Mouse (Mus musculus) hindlimb bud, embryonic 11.5 days (tissue): ENCODE data around the gene Fam222a.

ENCODE experiments used
- DNase-seq: peaks from one replicate; pipeline ENCODE4 v3.0.0-alpha.2; 2012; ENCODE audit warnings: low read depth, low spot score; ENCODE audit errors: extremely low spot score

Fam222a gene

DNA sequence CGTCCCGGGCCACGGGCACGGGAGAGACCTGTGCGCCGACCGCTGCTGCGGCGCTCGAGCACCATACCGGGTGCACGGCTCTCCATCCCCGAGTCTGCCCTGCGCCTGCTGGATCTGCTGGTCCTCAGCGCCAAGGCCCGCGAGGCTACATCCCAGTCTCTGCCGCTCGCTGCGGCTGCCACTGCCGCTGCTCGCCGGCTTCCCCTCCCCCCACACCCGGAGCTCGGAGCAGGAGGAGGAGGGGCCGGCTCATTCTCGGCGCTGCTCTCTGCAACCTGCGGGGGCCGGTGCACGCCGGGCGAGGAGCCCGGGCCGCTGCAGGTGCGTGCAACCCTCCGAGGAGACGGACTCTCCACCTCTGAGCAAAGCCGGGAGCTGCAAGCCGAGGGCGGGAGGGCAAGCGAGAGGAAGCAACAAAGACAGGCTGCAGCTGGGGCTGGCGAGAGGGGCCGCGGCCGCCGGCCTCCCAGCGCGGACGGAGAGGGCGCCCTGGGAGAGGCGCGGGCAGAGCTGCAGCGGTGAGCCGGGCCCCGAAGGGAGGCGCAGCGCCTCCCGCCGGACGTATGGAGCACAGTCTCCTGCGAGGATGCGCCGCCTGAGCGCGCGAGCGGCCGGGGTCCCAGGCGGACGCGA lies at the start of gene Fam222a:
Fam222a (plus strand) TSS at position 452 of the 633 bp plus-strand sequence.
- no peak for DNase-seq

DNA sequence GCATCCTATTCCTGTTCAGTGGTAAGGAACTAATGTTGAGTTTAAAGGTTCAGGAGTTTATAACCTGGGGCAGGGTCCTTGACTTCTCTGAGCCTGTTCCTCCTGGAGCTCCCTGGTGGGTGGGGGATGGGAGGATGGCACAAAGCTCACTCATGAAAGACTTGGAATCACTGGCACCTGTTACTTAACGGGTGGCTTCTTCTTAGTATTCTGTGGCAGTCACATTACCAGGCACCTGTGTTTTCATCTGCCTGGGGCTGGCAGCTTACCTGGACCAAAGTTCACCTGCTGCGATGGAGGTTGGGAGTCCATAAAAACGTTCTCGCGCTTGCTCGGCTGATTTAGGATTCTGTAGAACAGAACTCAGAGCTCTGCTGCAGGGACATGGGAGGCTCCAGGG lies 39.5 kb upstream of the Fam222a start:
- DNase-seq = no peak

DNA sequence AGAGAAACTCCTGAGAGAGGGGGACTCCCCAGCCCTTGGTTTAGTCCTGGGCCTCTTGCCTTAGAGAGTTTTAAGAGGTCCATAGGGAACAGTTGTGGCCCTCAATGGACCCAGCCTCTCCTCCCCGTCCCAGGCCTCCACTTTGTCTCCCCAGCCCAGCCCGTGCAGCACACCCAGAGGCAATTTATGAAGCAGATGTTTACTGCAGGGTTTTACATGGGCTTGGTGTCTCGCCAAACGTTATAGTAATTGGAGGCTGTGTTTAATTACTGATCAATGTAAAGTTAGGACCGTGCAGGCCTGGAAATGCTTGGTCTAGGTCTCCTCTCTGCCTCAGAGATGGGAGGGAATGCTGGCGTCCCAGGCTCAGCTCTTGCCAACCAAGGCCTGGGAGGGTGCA lies 37.5 kb upstream of the Fam222a start:
- no peak for DNase-seq

DNA sequence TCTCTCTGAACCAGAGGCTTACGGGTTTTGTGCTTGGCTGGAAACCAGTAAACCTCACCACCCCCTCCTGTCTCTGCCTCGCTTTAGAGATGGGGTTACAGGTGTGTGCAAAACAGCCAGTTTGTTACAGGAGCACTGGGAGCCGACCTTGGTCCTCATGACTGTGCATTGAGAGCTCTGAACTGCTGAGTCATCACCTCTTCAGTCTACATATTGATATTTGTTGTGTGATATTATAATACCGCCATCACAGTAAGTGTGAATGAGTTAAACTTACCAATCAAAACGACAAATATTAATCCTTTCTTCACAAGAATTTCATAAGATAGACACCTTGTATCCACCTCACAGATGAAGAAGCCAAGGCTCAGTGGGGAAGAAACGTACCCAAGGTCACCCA lies 35.8 kb upstream of the Fam222a start:
- DNase-seq = no peak

DNA sequence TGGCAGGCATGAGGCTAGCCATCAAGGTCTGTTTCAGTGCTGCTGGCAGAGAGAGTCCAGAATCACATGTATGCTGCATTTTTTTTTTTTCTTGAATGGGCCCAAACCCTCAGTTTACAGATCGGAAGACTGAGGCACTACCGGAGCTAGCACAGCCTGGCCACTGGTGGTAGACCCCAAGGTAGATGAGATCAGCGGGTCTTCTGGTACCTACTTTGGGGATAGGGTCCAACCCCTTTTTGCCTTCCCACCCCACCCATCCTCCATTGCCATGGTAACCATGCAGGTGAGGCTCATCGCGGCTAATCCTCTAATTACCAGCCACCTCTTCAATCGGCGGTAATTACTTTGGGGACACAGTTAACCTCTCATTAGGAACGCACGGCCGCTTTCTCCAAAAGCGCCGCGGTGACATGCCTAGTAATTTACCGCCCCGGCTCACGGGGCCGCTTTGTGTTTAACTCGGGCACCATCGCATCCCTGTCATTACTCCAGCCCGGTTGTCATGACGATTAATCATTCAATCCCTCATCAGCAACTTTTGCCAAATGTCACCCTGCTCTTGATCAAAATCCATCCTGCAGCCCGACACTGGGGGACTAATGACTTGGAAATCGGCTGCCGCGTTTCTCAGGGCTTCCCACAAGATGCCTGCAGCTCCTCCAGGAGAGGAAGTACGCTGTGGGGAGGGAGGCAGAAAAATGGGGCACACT lies 30.4 kb upstream of the Fam222a start:
- DNase-seq = no peak

DNA sequence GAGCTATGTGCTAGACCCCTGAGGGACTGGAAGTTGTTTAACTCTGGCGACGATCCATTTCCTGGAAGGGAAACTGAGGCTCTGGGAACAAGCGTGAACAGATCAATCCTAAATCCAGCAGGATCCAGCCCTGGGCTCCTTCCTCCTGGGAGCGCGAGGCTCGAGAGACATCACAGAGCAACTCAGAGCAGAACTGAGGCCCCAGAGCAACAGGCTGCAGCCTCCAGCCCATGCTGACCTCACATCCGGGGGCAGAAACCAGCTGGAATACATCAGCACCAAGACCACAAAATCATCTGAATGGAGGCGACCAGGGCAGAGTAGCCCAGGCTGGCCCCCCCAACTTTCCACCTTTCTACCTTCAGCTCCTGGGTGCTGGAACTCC lies 29.8 kb upstream of the Fam222a start:
- no peak for DNase-seq

DNA sequence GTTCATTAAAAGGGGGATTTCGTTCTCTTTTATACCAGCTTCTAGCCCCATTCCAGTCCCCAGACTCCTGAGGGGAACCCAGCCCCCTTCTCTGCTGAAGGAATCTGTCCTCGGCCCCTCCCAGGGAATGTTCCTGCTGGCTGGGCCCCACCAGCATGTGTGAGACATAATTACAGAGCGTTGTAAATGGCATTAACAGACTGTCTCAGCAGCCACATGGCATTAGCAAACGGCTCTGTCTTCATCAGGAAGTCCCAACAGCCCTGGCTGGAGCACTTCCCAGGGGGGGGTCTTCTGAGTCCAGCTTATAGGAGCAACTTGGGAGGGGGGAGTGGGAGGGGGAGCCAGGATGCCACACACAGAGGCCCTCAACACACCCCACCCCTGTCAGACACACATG lies 29.1 kb upstream of the Fam222a start:
- no peak for DNase-seq

DNA sequence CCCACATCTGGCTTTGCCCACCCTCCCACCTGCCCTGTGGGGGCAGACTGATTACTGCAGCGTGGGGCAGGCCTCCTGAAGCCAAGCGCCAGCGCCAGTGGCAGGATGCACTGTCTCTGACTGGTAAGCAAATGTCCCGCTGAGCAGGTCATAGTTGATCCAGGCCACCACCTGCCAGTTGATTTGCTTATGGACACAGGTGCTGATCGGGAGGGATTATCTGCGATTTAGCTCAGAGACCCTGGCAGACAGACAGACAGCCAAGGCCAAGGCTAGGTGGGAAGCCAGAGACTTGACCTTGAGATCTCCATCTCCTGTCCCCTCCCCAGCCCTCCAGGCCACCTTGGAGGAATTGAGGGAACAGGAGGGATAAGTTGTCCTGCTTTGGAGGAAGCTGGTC lies 28.1 kb upstream of the Fam222a start:
- no peak for DNase-seq

DNA sequence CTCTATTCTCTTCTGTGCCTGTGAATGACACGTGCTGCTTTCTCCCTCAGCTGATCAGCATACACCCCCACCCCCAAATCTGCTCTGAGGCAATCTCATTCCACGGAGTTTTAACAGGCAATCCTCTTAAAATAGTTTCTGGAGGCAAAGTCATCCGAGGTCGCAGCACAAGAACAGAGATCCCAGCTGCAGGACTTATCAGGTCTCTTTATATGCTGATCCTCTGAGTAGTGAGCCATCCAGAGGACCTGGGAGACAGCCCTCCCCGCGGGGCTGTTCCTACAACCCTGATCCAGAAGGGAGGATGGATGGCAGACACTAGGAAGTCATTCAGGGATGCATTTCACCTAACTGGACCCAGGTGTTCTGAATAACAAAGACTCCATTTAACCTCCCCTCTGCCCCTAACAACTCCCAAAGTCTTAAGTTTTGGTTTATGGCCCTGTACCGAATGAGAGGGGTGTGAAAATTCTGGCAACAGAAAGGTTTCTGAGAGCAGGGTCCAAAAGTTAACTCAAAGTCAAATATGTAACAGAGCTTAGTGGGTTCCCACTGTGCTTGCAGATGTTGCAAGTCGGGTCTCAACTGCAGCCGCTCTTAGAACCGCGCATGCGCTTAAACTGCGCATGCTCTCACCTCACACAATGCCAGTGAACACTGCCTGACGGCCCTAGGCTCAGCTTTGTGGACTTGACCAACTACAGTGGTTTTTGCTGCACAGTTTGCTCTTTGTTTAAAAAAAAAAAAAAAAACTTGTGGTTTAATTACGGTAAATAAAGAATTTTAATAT lies 26.0 kb upstream of the Fam222a start:
- DNase-seq = no peak

DNA sequence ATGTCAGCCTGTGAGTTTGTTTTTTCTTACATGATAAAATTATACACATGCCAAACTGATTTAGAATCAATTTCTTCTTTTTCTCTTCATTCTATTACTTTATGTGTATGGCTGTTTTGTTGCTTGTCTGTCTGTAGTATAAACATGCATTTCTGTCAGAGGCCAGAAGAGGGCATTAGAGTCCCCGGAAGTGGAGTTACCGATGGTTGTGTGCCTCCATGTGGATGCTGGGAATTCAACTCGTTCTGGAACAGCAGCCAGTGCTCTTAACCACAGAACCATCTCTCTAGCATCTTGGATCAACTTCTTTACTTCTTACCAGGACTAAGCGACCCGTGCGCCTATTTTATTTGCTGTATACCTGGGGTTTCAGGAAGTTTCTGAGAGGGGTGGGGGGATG lies 24.2 kb upstream of the Fam222a start:
- no peak for DNase-seq

DNA sequence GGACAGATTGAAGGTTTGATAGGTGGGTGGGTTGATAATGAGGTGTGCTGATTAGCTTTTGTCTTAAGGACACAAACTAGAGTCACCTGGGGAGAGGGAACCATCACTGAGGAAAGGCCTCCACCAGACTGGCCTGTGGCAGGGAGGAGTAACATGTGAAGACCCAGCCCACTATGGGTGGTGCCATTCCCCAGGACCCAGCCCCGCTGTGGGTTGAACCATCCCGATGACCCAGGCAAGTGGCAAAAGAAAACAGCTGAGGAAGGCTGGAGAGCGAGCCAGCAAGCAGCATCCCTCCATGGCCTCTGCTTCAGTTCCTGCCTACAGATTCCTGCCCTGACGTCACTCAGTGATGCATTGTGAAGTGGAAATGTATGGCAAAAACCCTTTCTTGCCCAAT lies 23.6 kb upstream of the Fam222a start:
- DNase-seq = no peak

DNA sequence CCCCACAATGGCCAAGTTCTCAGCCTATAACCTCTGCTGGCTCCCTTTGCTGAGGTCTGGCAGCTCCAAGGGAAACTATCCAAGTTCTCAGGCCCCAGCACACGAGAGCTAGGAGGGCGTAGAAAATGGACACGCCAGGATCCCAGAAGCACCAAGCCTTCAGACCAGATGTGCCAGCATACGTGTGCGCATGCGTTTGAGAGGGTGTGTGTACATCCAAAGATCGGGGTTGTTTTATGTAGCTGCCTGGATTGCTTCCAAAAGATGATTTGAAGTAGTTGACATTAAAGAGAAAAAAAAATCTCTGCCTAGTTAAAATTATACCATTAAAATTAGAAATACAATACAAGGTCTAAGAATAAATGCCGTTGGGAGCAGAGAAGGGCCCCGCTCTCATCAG lies 22.7 kb upstream of the Fam222a start:
- no peak for DNase-seq

DNA sequence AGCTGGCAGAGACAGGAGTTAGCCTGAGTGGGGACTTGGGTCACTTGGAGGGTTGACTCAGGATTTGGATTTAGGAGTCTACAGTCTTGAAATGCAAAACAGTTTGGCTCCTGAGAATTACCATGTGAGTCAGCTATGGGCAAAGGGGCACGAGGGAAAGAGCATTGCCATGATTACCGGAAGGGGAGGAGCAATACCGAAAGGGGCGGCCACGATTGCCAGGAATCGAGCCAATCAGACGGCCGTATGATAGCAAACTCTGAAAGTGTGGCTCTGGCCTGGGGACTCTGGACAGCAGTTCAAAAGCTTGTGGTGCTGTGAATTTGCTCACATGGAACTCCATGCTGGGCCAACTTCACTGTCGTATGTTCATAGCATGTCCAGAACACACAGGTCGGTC lies 18.8 kb upstream of the Fam222a start:
- no peak for DNase-seq

DNA sequence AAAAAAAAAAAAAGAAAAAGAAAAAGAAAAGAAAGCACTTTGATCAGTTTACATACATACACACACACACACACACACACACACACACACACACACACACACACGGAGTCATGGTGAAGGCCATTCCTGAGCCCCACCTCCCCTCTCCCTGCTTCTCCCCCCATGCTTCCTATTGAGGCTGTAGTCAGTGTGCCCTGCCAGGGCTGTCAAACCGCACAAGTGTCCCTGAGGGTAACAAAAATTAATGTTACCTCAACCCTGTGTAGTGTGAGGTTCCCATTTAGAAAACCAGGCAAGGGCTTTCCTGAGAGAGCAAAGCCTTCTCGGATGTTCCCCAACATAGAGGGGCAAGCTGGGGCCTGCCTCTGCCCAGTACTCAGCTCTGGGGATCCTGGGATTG lies 18.0 kb upstream of the Fam222a start:
- no peak for DNase-seq

DNA sequence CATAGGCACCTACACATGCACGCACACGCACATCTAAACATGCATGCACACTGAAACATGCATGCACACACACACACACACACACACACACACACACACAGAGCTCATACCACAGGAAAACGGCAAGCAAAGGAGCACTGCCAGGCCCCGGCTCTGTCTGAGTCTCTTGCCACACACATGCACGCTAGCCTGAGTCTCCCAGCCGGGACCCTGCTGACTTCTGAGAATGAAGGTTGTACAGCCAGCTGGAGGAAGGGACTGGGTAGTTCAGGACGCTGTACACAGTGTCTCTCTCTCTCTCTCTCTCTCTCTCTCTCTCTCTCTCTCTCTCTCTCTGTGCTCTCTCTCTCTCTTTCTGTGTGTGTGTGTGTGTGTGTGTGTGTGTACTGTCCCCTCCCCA lies 17.4 kb upstream of the Fam222a start:
- DNase-seq = no peak

DNA sequence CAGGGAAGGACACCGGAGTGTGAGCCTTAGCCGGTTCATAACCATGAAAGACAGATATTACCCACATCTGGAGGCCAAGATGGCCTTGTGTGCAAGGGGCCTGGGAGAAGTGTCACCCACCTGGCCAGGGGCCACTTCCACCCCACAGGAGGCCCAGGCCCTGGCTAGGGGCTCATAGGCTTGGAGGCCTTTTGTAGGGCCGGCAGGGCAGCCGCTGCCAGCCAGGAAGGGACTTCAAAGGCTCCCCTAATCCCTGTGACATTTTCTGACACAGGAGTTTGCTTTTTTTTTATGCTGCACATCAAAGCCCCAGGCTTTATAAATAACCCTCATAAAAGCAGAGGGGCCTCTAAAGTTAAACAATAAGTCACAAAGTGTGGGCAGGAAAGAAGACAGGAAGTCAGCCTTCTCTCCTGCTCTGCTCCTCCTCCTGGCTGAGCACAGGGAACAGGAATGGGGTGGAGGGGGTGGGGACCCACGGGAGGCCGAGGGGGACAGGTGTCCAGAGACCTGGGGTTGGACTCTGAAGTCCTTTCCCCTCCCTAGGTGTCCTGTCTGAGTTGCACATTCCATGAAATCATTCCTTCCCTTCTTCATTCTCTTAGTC lies 16.8 kb upstream of the Fam222a start:
- DNase-seq = no peak

DNA sequence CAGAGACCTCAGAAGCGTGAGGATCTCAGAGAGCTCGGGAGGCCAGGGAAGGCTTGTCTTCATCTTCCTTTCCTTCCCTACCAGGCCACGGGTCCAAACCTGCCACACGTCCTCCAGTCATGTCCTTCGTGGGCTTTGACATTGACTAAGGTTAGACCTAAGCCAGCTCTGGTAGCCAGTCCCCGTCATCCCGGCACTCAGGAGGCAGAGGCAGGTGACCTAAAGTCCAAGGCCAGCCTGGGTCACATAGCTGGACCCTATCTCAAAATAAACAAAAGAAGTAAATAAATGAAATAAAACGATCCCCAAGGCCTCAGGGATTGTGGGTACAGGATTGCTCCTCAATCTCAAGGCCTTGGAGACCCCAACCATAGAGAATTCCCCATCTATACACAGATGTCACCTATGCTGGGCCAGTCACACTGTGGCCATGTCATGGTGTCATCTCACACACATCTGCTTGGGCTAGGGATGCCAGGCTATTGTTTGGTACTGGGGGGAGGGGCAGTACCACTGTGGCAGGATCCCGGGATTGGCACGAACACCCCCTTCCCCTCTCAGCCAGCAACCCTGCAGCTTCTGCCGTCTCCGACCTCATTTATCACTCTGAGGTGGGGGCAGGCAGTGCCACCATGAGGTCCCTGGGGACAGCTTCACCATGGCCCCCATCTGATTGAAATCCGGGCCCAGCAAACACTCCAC lies 15.2 kb upstream of the Fam222a start:
- no peak for DNase-seq

DNA sequence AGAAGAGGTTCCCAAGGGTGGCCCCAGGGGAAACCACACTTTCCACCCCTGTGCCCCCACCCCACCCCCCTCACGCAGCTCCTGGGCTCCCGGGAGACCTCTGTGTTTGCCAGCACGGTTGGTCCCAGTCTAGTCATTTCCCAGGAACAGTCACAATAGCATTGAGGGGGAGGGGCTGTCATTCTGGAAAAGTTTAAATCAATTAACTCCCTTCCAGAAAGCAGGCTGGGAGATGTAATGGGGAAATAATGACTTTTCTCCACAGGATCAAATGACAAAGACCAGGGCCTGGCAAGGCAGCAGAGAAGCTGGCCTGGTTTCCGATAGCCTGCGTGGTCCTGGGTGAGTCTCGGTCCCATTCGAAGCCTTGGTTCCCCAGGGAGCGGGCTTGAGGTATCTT lies 14.1 kb upstream of the Fam222a start:
- no peak for DNase-seq

DNA sequence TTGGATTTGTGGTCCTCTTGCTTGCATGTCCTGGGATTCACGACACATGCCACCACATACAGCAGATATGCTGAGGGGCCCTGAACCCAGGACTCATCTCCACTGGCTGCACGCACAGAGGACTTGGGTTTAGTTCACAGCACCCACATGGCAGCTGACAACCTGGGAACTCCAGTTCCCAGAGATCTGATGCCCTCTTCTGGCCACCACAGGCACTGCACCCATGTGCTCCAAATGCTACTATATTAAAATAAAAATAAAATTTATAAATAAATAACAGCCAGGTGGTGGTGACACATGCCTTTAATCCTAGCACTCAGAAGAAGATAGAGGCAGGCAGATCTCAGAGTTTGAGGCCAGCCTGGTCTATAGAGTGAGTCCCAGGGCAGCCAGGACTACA lies 12.4 kb upstream of the Fam222a start:
- no peak for DNase-seq

DNA sequence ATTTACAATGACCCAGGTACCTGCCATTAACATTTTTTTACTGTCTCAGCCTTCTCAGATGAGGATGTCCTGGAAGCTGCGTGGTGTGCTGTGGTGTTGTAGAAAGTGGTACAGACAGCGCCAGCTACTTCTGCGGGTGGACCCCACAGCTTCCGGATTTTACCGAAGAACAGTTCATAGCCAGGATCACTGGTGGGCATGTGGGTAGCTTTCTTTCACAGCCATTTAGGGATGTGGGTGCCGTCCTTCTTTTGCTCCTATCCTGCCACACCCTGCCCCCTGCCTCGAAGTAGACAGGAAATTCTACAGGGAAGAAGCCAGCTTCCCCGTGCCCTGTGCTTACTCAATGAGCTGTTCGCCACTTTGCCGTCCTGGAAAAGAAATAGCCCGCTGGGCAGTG lies 11.7 kb upstream of the Fam222a start:
- no peak for DNase-seq
